Mouse (Mus musculus) neural tube, embryonic 13.5 days (tissue): ENCODE data around the gene Cd300lg. TPM values are rescaled to one million over a fixed set of nuclear protein-coding genes. Genes with fewer than 3 reads are reported as not detected.

Experiments
- ATAC-seq: fragments of 200-750 bp; cut with Nextera tagmentation; 2 replicates; pipeline ENCODE4 v1.8.0; 2017; ENCODE audit warnings: low read depth, mild to moderate bottlenecking, moderate TSS enrichment, moderate library complexity
- H3K27ac ChIP-seq: fragments of 300-500 bp; sonication (generic); replicated peaks from 2 replicates; pipeline ENCODE4 v1.5.1; 2015; ENCODE audit warnings: moderate library complexity, mild to moderate bottlenecking, inconsistent platforms
- H3K27me3 ChIP-seq: fragments of 300-500 bp; sonication (generic); 2 replicates; pipeline ENCODE4 v1.6.1; 2015; ENCODE audit warnings: mild to moderate bottlenecking, inconsistent platforms
- H3K36me3 ChIP-seq: fragments of 300-500 bp; sonication (generic); 2 replicates; pipeline ENCODE4 v1.6.1; 2015; ENCODE audit warnings: mild to moderate bottlenecking, inconsistent platforms
- H3K4me1 ChIP-seq: fragments of 300-500 bp; sonication (generic); replicated peaks from 2 replicates; pipeline ENCODE4 v1.6.1; 2015; ENCODE audit warnings: inconsistent platforms
- H3K4me2 ChIP-seq: fragments of 300-500 bp; sonication (generic); 2 replicates; pipeline ENCODE4 v1.6.1; 2015; ENCODE audit warnings: inconsistent platforms, mild to moderate bottlenecking, moderate library complexity
- H3K4me3 ChIP-seq: fragments of 300-500 bp; sonication (generic); 2 replicates; pipeline ENCODE4 v1.5.1; 2015; ENCODE audit warnings: mild to moderate bottlenecking, inconsistent platforms
- H3K9ac ChIP-seq: fragments of 300-500 bp; sonication (generic); 2 replicates; pipeline ENCODE4 v1.6.1; 2015; ENCODE audit warnings: moderate library complexity, mild to moderate bottlenecking, inconsistent platforms
- H3K9me3 ChIP-seq: fragments of 300-500 bp; sonication (generic); 2 replicates; pipeline ENCODE4 v1.6.1; 2016; ENCODE audit warnings: inconsistent platforms
- WGBS: fragments of 180-500 bp; shearing (Covaris S2); methylation state at CpG from one replicate; pipeline ENCODE4 v1.1.7; 2015; 5-methylcytosine and 5-hydroxymethylcytosine counted together
- polyA plus RNA-seq: library from polyadenylated mRNA; unstranded; fragments of >200 nt; fragmentation: Nextera tagmentation; extraction: Ambion mirVana; gene quantifications from 2 replicates; pipeline ENCODE4 v1.2.1, GENCODE M21; 2015

The Cd300lg gene
- polyA plus RNA-seq, 1 experiment from 2014 or later = 0.45 TPM

GRCm38 (mm10) chr11:102053847-102054246 lies 12.5 kb downstream of the Cd300lg start:
- H3K4me1 ChIP-seq = no peaks in the 10 kb centered on the region
- no peak overlapping the region for H3K4me2 ChIP-seq
- peaks cover 11% of the 10 kb centered on the region for H3K36me3 ChIP-seq
- no peak overlapping the region for H3K27ac ChIP-seq
- 23% methylated on average over 9 of the region's 9 CpGs for WGBS
- no peak overlapping the region for H3K9ac ChIP-seq
- ATAC-seq = no peak
- H3K4me3 ChIP-seq = no peak overlapping the region
- H3K27me3 ChIP-seq = 0 out of 2 replicates have a peak, but pooled peaks cover 3% of the 10 kb centered on the region
- no peaks in the 10 kb centered on the region for H3K9me3 ChIP-seq

DNA sequence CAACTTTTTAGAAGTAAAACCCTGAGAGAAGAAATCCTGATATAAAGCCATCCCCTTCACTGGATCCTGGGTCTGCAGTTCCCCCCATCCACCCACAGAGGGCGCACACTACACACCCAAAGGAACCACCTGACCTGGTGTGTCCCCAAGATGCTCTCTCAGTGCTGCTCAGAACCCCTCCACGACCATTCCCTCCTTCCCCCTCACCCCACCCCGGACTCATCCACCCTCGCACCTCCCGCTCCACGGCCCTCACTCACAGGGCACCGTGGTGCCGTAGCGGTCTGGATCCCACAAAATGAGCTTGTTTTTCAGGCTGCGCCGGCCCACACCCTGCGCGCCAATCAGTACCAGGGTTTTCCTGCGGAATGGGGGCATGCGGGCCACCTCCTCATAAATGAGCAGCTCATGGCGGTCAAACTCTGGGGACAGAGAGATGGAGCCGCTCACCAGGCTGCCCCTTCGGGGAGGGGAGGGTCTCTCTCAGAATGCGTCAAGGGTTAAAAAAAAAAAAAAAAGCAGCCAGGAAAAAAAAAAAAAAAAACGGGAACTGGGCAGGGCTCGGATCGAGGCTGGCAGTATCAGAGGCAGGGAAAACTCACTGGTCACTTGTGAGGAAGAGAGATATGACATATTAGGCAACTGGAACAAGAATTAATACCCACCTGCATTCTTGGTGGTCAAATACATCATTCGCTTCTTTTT lies 20.1 kb downstream of the Cd300lg start:
- Histone ChIP-seq H3K4me3 (peak overlapping the region; percentile 40), H3K9me3 (no peaks in the 10 kb centered on the region), H3K36me3 (peaks cover 56% of the 10 kb centered on the region), H3K4me2 (peak overlapping the region; percentile 74), H3K4me1 (peaks cover 11% of the 10 kb centered on the region), H3K9ac (peak overlapping the region; percentile 68), H3K27me3 (peaks cover 19% of the 10 kb centered on the region), H3K27ac (0 out of 2 replicates have a peak overlapping the region, but pooled peaks have one; percentile 28)
- peak; percentile 76 for ATAC-seq
- 4% methylated on average over 23 of the region's 23 CpGs for whole genome bisulfite sequencing

GRCm38 (mm10) chr11:102061941-102062473 lies 20.7 kb downstream of the Cd300lg start:
- Histone ChIP-seq H3K27me3 (peaks cover 18% of the 10 kb centered on the region), H3K4me1 (peaks cover 14% of the 10 kb centered on the region), H3K27ac (no peak overlapping the region), H3K9me3 (no peaks in the 10 kb centered on the region), H3K36me3 (peaks cover 56% of the 10 kb centered on the region), H3K9ac (no peak overlapping the region), H3K4me3 (no peak overlapping the region), H3K4me2 (no peak overlapping the region)
- WGBS = 30% methylated on average over 16 of the region's 16 CpGs
- no peak for ATAC-seq

DNA sequence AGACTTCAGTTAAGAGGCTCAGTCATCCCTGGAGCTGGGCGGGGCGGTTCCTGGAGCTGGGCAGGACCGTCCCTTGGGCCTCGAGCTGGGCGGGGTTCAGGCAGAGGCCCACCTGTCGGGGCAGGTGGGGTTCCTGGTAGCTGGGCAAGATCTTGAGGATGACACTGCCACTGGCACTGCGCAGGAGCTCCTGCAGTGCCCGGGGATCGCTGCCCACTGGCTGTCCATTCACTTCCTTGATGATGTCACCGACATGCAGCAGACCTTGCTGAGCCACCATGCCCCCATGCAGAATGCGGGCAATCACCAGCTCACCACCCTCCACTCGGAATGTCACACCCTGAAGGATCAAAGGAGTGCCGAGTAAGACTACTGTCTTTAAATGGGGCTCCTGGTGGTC lies 21.8 kb downstream of the Cd300lg start:
- ATAC-seq = no peak
- Histone ChIP-seq H3K9ac (no peak overlapping the region), H3K4me1 (peaks cover 22% of the 10 kb centered on the region), H3K9me3 (no peaks in the 10 kb centered on the region), H3K36me3 (peaks cover 52% of the 10 kb centered on the region), H3K4me2 (no peak overlapping the region), H3K27ac (no peak overlapping the region), H3K4me3 (no peak overlapping the region), H3K27me3 (peaks cover 16% of the 10 kb centered on the region)
- WGBS = 74% methylated on average over 13 of the region's 13 CpGs

GRCm38 (mm10) chr11:102068969-102069368 lies 27.7 kb downstream of the Cd300lg start:
- no peak overlapping the region for H3K9ac ChIP-seq
- ATAC-seq = no peak
- H3K9me3 ChIP-seq = no peaks in the 10 kb centered on the region
- peaks cover 12% of the 10 kb centered on the region for H3K36me3 ChIP-seq
- no peak overlapping the region for H3K4me3 ChIP-seq
- H3K4me2 ChIP-seq = no peak overlapping the region
- WGBS = 27% methylated on average over 2 of the region's 2 CpGs
- H3K4me1 ChIP-seq = peaks cover 27% of the 10 kb centered on the region
- H3K27me3 ChIP-seq = no peaks in the 10 kb centered on the region
- H3K27ac ChIP-seq = no peak overlapping the region

DNA sequence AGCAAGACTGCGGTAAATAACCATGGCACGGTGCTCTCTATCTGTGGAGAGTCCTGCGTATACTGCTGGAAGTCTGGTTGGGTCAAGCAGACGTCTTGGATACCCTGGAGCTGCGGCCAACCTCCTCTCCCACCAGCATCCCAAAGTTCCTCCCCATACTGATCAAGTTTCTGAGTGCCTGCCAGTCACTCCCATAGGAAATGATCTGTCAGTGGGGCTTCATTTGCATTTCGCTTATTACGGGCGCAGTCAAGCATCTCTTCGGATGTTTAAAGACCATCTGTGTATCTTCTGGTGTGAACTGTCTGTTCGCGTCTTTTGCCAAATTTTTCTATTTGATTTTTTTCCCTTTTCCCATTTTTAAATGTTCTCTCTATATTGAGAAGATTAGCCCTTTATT lies 28.3 kb downstream of the Cd300lg start:
- no peak overlapping the region for H3K9ac ChIP-seq
- WGBS = 44% methylated on average over 11 of the region's 11 CpGs
- H3K27me3 ChIP-seq = no peaks in the 10 kb centered on the region
- peaks cover 13% of the 10 kb centered on the region for H3K36me3 ChIP-seq
- no peak overlapping the region for H3K27ac ChIP-seq
- peaks cover 27% of the 10 kb centered on the region for H3K4me1 ChIP-seq
- no peak overlapping the region for H3K4me3 ChIP-seq
- no peak overlapping the region for H3K4me2 ChIP-seq
- ATAC-seq = no peak
- no peaks in the 10 kb centered on the region for H3K9me3 ChIP-seq

GRCm38 (mm10) chr11:102070426-102070825 lies 29.1 kb downstream of the Cd300lg start:
- H3K9me3 ChIP-seq = no peaks in the 10 kb centered on the region
- H3K4me3 ChIP-seq = no peak overlapping the region
- 0 out of 2 replicates have a peak overlapping the region, but pooled peaks have one; percentile 26 for H3K9ac ChIP-seq
- 2% methylated on average over 13 of the region's 13 CpGs for WGBS
- H3K27ac ChIP-seq = no peak overlapping the region
- H3K27me3 ChIP-seq = no peaks in the 10 kb centered on the region
- H3K36me3 ChIP-seq = peaks cover 14% of the 10 kb centered on the region
- peak overlapping the region; percentile 24; the same call in 1 of the 2 replicates for H3K4me2 ChIP-seq
- ATAC-seq = peak; percentile 68; the same call in 1 of the 2 replicates
- H3K4me1 ChIP-seq = peaks cover 27% of the 10 kb centered on the region

GRCm38 (mm10) chr11:102072729-102073128 lies 31.4 kb downstream of the Cd300lg start:
- H3K27ac ChIP-seq = no peak overlapping the region
- no peak overlapping the region for H3K9ac ChIP-seq
- H3K9me3 ChIP-seq = no peaks in the 10 kb centered on the region
- H3K4me3 ChIP-seq = no peak overlapping the region
- no peak for ATAC-seq
- no peaks in the 10 kb centered on the region for H3K27me3 ChIP-seq
- peaks cover 28% of the 10 kb centered on the region for H3K36me3 ChIP-seq
- peaks cover 17% of the 10 kb centered on the region for H3K4me1 ChIP-seq
- WGBS = 81% methylated on average over 5 of the region's 5 CpGs
- H3K4me2 ChIP-seq = no peak overlapping the region

- Histone ChIP-seq H3K9me3 (no peaks in the 10 kb centered on the region), H3K36me3 (peaks cover 38% of the 10 kb centered on the region), H3K4me2 (no peak overlapping the region), H3K4me3 (no peak overlapping the region), H3K27me3 (no peaks in the 10 kb centered on the region), H3K27ac (no peak overlapping the region), H3K4me1 (peaks cover 16% of the 10 kb centered on the region), H3K9ac (no peak overlapping the region)
- WGBS = 81% methylated on average over 14 of the region's 14 CpGs
- no peak for ATAC-seq
Measured at GRCm38 (mm10) chr11:102073722-102074121, 32.4 kb downstream of the Cd300lg start.

- Histone ChIP-seq H3K4me1 (peaks cover 47% of the 10 kb centered on the region), H3K9me3 (no peaks in the 10 kb centered on the region), H3K9ac (peak overlapping the region; percentile 65), H3K4me3 (peak overlapping the region; percentile 37), H3K27me3 (no peaks in the 10 kb centered on the region), H3K27ac (peak overlapping the region; percentile 42; the same call in 1 of the 2 replicates), H3K4me2 (peak overlapping the region; percentile 69), H3K36me3 (peaks cover 47% of the 10 kb centered on the region)
- ATAC-seq = peak; percentile 78
- WGBS = 0% methylated on average over 18 of the region's 18 CpGs
Measured at GRCm38 (mm10) chr11:102082322-102082721, 41.0 kb downstream of the Cd300lg start.

DNA sequence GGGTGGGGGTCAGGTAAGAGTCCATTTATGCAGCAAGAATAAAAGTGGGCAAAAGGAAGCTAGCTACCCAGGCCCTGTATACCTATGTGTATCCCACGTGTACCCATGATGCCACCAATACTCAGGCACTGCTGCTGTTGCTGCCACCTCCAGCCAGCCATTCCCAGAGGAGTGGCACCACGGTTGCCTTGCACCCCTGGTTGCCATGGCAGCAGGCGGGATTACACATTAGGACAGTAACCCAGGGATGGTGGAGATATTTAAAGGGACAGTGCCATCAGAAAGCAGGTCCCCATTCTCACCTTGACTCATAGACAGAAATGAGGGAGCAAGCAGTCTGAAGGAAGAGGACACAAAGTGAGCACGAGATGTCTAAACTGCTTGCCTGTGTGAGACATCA lies 41.9 kb downstream of the Cd300lg start:
- 0 out of 2 replicates have a peak overlapping the region, but pooled peaks have one; percentile 4 for H3K27ac ChIP-seq
- H3K36me3 ChIP-seq = peaks cover 39% of the 10 kb centered on the region
- peaks cover 47% of the 10 kb centered on the region for H3K4me1 ChIP-seq
- H3K9ac ChIP-seq = no peak overlapping the region
- H3K9me3 ChIP-seq = no peaks in the 10 kb centered on the region
- 44% methylated on average over 4 of the region's 4 CpGs for WGBS
- H3K4me3 ChIP-seq = no peak overlapping the region
- ATAC-seq = no peak
- H3K27me3 ChIP-seq = no peaks in the 10 kb centered on the region
- peak overlapping the region; percentile 69 for H3K4me2 ChIP-seq

DNA sequence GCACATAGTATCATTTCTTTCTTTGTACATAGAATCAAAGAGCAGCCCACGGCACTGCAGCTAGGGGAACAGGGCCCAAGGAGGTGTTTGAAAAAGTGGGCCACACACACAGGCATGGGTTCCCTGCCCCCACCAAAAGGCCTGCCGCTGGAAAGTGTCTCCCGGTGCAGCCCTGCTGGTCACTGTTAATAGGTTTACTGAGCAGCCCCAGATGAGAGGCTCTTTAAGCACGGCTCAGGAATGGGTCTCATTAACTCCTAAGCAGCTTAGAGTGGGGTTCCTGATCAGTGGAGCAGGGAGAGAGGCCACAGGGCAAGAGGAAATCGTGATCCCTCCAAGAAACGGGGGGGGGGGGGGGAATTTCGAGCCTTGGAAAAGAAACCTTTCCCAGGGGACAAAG lies 42.9 kb downstream of the Cd300lg start:
- peaks cover 54% of the 10 kb centered on the region for H3K4me1 ChIP-seq
- no peak overlapping the region for H3K27ac ChIP-seq
- no peaks in the 10 kb centered on the region for H3K9me3 ChIP-seq
- no peak overlapping the region for H3K4me3 ChIP-seq
- no peak overlapping the region for H3K9ac ChIP-seq
- H3K27me3 ChIP-seq = no peaks in the 10 kb centered on the region
- H3K36me3 ChIP-seq = peaks cover 30% of the 10 kb centered on the region
- H3K4me2 ChIP-seq = no peak overlapping the region
- WGBS = 50% methylated on average over 7 of the region's 7 CpGs
- ATAC-seq = no peak
